Mouse (Mus musculus): ENCODE results near the gene Cbx5.

DNA sequence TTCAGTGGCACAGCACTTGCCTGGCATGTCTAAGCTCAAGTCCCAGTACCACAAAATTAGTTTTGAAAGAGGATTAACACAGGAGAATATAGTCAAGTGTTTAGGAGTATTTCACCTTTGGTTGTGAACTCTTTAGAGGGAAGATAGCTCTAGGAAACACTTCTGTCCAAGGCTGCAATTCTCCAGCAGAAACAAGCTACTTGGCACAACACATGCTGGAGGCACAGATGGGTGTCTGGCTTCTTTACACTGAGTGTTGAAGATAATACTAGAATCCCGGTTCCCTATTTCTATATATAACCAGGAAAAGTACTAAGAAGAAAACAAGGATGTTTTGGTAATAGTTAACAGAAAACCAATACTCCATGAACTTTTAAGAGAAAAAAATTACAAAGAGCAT is 42.8 kb downstream of the Cbx5 start:
- TF ChIP-seq CTCF (IDR thresholded peaks at IDR 0.05; ENCODE audit: control insufficient read depth, insufficient read depth, insufficient replicate concordance, low read depth, low read length) (no peak), POLR2A (IDR thresholded peaks at IDR 0.05; ENCODE audit: control insufficient read depth, low read depth, low read length) (no peak)

Measured in testis, adult 2 months (tissue).